Mouse (Mus musculus): ENCODE measurements at regions not wholly inside any gene's neighbourhood (a gene's known extent, or its start where the extent isn't known, plus 50 kb on each side); places are given as distances from the start of the nearest gene placed in this dataset.
"Not testable (repeated sequence)": the region's sequence is repeated elsewhere in the genome, so short reads cannot be mapped to it uniquely, and the experiment has no call there.

GRCm38 (mm10) chr5:12639549-12639948 lies 256.4 kb downstream of the Sema3d start:
- no peak for DNase-seq (ENCODE audit: low spot score)

GRCm38 (mm10) chr5:12646269-12646668 lies 263.1 kb downstream of the Sema3d start:
- no peak for DNase-seq (ENCODE audit: low spot score)

DNA sequence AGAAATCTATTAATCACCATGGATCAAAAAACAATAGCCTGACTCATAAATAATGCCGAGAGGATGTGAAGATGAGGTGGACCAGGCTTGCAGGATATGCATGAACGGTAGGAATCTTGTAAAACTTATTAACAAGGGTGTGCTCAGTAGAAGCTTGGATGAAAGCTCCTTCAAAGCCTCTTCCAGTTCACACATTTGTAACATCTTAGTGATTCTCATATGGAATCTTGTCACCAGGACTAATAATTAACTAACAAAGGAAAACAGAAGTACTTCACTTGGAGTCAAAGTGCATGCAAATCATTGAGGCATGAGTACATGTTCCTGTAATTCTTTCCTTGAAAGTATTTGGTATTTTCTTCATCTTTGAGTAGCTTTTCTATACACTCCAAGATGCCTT lies 290.5 kb downstream of the Sema3d start:
- DNase-seq (ENCODE audit: low spot score) = no peak

DNA sequence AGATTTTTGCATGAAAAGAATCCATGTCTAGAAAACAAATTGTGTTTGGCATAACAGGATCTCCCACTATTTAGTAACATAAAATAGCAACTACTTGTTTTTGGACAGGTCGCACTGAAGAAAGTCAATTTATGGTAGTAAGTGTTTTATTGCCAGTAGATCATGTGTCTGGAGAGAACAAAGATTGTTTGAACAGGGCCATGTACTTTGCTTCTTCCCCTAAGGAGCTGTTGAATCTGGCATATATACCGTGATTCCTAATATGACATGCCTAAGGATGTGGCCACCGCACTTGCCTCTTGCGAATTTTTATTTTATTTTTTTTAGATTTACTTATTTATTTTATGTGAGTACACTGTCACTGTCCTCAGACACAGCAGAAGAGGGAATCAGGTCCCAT lies 290.9 kb downstream of the Sema3d start:
- no peak for DNase-seq (ENCODE audit: low spot score)

GRCm38 (mm10) chr5:12676712-12677111 lies 293.5 kb downstream of the Sema3d start:
- no peak for DNase-seq (ENCODE audit: low spot score)

- DNase-seq (ENCODE audit: low spot score) = no peak
Observed at GRCm38 (mm10) chr5:12714894-12715293, 331.7 kb downstream of the Sema3d start.

DNA sequence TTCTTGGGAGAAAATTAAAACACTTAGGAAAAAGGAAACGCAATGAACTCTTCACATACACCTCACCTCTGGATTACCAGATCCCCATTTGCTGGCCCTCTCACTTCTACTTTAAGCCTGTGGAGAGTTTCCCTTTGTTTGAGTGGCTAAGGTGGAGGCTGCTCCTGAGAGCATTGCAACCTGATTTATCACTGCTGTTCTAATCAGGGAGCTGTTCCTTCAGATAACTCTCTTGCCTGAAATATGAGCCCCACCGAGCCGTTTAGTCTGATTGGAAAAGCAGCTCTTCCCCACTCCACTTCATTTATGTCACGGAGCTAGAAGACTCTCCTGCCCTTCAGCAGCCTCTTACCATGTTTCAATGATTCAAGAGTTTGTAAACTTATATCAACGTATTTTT lies 368.3 kb downstream of the Sema3d start:
- DNase-seq (ENCODE audit: low spot score) = no peak

- DNase-seq (ENCODE audit: low spot score) = no peak
Observed at GRCm38 (mm10) chr5:12759634-12760033, 365.6 kb upstream of the Sema3a start.

DNA sequence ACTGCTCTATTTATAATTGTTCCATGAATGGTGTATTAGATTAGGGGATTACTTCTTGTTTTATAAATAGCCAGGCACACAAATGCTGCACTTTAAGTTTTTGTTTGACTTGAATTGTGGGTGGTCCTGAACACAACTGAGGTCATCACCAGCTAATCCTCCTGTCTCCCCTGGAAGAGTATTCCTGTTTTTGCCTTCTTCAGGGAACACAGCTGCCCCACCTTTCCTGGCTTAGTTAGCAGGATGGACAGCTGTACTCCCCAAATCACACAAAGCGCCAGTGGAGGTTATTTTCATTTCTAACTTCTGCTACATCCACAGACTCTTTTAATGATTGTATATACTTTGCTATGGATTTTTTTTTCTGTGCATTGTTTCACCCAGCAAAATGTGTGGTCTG lies 357.8 kb upstream of the Sema3a start:
- no peak for DNase-seq (ENCODE audit: low spot score)

DNA sequence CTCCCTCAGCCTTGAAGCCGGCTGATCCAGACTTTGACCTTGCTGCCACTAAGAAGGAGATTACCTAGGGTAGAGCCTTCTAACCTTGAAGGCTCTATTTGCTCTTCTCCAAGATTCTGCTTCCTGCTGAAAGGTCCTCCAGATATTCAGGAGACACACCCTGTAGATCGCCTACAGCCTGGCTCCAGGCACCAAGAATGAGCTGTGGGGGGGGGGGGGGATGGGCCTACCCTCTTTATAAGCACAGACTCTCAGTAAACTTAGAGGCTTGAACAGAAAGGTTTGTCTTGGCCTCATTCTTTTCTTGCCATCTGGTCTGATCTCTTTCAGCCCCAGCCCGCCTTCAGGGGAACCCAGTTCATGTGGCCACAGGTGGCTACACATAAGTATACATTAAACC lies 342.5 kb upstream of the Sema3a start:
- no peak for DNase-seq (ENCODE audit: low spot score)

GRCm38 (mm10) chr5:12808729-12809128 lies 316.5 kb upstream of the Sema3a start:
- DNase-seq (ENCODE audit: low spot score) = no peak

DNA sequence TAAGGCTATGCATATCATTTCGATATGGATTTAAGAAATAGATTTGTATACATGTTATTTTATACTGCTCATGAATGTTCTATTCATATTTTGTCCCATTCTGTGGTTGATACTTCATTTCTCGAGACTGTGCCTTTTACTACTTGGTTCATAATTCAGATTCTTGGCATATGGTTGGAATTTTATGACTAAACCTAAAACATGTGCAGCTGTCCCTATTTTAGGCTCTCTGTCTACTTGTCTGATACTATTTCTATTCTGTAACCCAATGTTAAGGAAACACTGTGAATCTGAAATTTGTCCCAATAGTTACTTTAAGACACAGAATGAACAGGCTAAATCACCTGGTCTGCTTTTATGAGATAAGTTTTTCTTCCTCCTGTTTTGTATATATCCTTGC lies 315.3 kb upstream of the Sema3a start:
- DNase-seq (ENCODE audit: low spot score) = no peak

GRCm38 (mm10) chr5:12847207-12847606 lies 278.0 kb upstream of the Sema3a start:
- DNase-seq (ENCODE audit: low spot score) = not testable (repeated sequence)

DNA sequence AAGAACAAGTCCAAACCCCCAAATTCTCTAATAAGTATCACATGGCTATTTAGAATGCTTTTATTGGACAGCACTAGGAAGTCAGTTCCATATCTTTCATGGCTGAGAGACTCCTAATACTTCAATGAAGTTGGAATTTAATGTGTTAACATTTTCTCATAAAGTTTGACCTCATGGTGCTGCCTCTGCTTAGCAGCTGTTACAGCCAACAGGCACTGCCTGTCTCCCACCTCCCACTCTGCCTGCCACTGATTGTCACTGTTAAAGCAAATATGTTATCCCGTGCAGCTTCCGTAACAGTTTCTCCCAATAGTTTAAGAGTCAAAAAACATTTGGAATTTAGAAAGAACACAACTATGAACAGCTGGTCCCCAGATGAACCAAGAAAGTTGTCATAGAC lies 268.3 kb upstream of the Sema3a start:
- no peak for DNase-seq (ENCODE audit: low spot score)

GRCm38 (mm10) chr5:12868355-12869217 lies 256.6 kb upstream of the Sema3a start:
- no peak for DNase-seq (ENCODE audit: low spot score)

DNA sequence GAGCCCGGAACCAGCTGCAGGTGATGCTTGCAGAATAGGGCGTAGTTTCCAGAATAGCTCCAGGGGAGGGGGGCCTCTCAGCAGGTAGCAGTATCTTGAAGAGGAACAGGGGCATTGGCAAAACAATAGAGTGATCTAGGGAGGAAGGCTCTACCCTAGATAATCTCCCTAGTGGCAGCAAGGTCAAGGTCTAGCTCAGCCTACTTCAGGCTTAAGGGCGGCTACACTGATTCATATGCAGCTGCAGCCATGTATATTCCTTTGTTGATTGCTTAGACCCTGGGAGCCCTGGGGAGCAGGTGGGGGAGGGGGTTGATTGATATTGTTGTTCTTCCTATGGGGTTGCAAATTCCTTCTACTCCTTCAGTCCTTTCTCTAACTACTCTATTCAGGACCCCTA lies 252.3 kb upstream of the Sema3a start:
- DNase-seq (ENCODE audit: low spot score) = no peak

DNA sequence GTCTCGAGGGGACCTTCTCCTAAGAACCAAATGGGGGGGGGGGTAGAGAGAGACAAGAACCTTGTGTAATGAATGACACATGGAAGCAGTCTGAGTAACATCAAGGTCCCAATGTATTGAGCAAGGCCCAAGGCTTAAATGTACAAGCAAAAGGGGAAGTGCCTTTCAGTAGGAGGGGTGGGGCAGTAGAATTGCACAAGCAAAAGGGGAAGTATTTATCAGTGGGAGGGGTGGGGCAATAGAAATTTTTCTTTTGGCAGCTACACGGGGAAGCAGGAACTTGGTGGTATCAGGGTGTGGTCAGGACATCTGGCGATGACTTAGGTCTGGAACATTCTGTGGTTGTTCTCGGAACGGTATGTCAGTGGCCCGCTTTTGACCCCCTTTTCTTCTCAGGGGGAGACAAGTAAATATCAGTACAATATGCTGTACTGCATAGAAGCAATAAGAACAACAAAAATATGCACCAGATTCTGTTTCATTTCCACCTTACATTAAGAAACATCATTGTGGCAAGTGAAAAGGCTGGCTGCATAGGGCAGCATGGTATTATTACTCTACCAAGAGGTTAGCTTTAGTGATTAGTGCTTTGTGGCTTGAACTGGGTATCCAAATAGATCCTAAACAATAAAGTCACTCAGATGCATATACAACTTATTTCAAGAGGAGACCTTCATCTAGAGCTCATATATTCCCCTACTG lies 247.5 kb upstream of the Sema3a start:
- no peak for DNase-seq (ENCODE audit: low spot score)

DNA sequence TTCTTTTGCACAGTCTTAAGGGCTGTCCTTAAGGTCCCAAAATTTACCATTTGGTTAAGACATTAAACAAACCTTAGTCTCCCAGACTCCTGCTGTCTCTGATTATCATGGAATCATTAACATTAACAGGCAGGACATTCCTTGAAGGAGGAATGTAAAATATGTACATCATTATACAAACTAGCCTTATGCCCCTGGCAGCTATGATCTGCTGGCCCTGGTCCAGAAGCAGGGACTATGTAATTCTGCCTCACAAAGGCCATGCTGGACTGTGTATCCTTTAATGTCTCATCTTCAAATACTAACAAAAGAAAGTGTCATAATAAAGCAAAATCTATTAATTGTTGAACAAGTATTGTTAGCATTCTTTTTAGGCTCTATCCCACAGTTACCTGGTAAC lies 232.9 kb upstream of the Sema3a start:
- DNase-seq (ENCODE audit: low spot score) = no peak

DNA sequence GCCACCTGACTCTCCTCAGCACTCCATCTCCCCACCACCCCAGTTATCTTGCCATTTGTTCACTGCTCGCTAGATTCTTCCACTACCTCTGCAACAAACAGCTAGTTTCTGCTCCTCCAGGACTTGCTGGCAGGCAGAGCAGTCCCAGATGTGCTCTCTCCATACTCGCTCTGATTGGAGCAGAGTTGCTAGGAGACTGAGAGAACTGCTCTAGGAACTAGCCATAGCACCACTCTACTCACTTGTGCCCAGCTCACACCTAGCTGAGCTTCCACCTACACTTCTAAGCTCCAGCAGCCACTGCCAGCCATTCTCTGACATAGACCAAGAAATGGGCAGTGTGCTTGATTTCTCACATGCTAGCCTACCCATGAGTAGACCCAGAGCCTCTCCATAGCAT lies 230.6 kb upstream of the Sema3a start:
- DNase-seq (ENCODE audit: low spot score) = no peak

DNA sequence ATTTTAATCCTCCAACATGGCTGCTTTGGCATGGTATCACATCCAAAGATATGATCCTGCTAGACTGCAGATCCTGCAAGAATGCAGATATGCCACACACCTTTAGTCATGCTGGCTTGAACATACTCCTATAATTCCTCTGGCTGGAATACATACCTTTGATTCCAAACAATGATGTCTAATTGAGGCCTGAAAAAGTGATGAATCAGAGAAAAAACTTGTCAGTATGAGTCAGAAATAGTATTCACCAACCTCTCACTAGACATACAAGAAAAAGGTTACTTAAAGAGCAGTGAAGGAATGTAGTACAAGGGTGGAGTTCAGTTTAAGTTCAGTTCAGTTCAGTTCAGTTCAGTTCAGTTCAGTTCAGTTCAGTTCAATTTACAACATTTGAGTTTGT lies 214.5 kb upstream of the Sema3a start:
- no peak for DNase-seq (ENCODE audit: low spot score)

- DNase-seq (ENCODE audit: low spot score) = no peak
Observed at GRCm38 (mm10) chr5:12914395-12914794, 210.8 kb upstream of the Sema3a start.

- DNase-seq (ENCODE audit: low spot score) = no peak
Observed at GRCm38 (mm10) chr5:12919335-12919734, 205.9 kb upstream of the Sema3a start.

DNA sequence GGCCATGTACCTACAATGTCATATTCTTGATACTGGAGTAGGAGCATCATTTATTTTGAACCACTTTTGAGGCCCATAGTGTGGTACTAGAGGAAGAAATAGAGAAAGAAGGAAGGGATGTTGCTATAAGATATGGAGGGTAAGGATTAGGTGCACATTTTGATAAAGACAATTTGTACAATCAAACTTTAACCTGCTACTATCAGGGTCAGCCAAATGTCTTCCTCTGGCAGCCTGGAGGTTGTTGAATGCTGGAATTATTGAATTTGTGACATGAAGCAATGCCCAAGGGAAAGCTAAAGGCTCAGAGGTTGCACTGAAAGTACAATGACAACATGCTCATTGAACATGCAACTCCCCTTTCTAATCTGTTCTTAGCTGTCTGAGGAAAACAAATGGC lies 202.3 kb upstream of the Sema3a start:
- peak; percentile 27 for DNase-seq (ENCODE audit: low spot score)

DNA sequence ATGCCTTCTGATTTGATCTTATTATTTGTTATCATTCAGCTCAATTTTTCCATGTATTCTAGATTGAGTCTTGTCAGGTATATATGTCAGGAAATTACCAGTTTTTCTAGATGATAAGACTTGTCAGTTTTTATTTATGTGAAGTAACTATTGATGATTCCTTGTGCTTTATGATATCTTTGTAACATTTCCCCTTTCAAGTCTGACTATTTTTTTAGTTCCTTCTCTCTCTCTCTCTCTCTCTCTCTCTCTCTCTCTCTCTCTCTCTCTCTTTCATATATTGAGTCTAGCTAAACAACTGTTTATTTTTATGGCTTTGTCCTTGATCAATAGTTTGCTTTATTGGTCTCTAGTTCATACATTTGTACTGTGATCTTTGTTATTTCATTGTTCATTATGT lies 199.7 kb upstream of the Sema3a start:
- no peak for DNase-seq (ENCODE audit: low spot score)
